Comparison of ENCODE assay signal across 27 mouse cellular contexts in genomic region chr4:129505511-129505910, GRCm38 (mm10). TPM values are rescaled to one million over a fixed set of nuclear protein-coding genes. Genes with fewer than 3 reads are reported as not detected.
"Had no signal": no experiment of that assay in that cellular context is flagged by ENCODE, and none has a peak within 500 bp of the region (broad histone marks: within the 10 kb centered on the region; RNA-seq: fewer than 3 reads in every experiment).

No protein-coding gene starts in this region.

- H3K36me3 ChIP-seq: midbrain, embryonic 10.5 days; midbrain, embryonic 12.5 days; neural tube, embryonic 13.5 days; neural tube, embryonic 15.5 days had no signal

- H3K27me3 ChIP-seq: midbrain, embryonic 12.5 days; neural tube, embryonic 13.5 days; neural tube, embryonic 15.5 days had no signal

- H3K4me3 ChIP-seq: midbrain, embryonic 10.5 days; midbrain, embryonic 12.5 days; myocyte; neural tube, embryonic 13.5 days; neural tube, embryonic 15.5 days had no signal

- ATAC-seq: midbrain, embryonic 16.5 days had no signal

- H3K4me2 ChIP-seq: lung, embryonic 14.5 days; midbrain, embryonic 12.5 days; neural tube, embryonic 13.5 days; neural tube, embryonic 15.5 days had no signal

- H3K9me3 ChIP-seq: midbrain, embryonic 10.5 days; midbrain, embryonic 12.5 days; neural tube, embryonic 13.5 days; neural tube, embryonic 15.5 days had no signal

- H3K27ac ChIP-seq: midbrain, embryonic 10.5 days; midbrain, embryonic 12.5 days; neural tube, embryonic 13.5 days; neural tube, embryonic 15.5 days had no signal

- DNase-seq: lung, adult 18-20 months; lung, embryonic 14.5 days; lung, postnatal 10 days; lung, postnatal 4 days; midbrain, embryonic 14.5 days; retina, postnatal 1 day; right cerebral cortex, adult 18-20 months; right cerebral cortex, postnatal 25 days; right cerebral cortex, postnatal 4 days; spleen, adult 18-20 months; thymus, adult 18-20 months; thymus, postnatal 14 days; thymus, postnatal 36 days had no signal

- H3K9ac ChIP-seq: lung, embryonic 14.5 days; midbrain, embryonic 12.5 days; neural tube, embryonic 13.5 days; neural tube, embryonic 15.5 days had no signal

RNA-seq across cellular contexts. Expression of gene Fam229a, which starts 14.5 kb away (rescaled TPM):
- total RNA-seq: megakaryocyte, adult 5-6 weeks; megakaryocyte-erythroid progenitor cell, adult 5-6 weeks had no signal
- polyA plus RNA-seq: lung, embryonic 14.5 days; lung, embryonic 16.5 days; midbrain, embryonic 10.5 days; midbrain, embryonic 12.5 days; midbrain, embryonic 14.5 days; neural tube, embryonic 11.5 days; neural tube, embryonic 13.5 days; small intestine, adult 2 months; stomach, embryonic 14.5 days; stomach, embryonic 16.5 days had no signal

RNA-seq across cellular contexts. Expression of gene Tssk3, which starts 14.7 kb away (rescaled TPM):
- total RNA-seq: megakaryocyte, adult 5-6 weeks; megakaryocyte-erythroid progenitor cell, adult 5-6 weeks had no signal
- polyA plus RNA-seq: lung, embryonic 14.5 days; lung, embryonic 16.5 days; midbrain, embryonic 10.5 days; midbrain, embryonic 12.5 days; myocyte; neural tube, embryonic 11.5 days; neural tube, embryonic 13.5 days; small intestine, adult 2 months; stomach, embryonic 14.5 days; stomach, embryonic 16.5 days; thymus, postnatal 0 days had no signal
